Mouse (Mus musculus) stomach, postnatal 0 days (tissue): ENCODE measurements at regions not wholly inside any gene's neighbourhood (a gene's known extent, or its start where the extent isn't known, plus 50 kb on each side); places are given as distances from the start of the nearest gene placed in this dataset.

ENCODE experiments used
- ATAC-seq: fragments of 200-750 bp; cut with Nextera tagmentation; 2 replicates; pipeline ENCODE4 v1.8.0; 2017; ENCODE audit not compliant: low FRiP score, low TSS enrichment
- DNase-seq: peaks from one replicate; pipeline ENCODE4 v3.0.0-alpha.2; 2016; ENCODE audit warnings: low spot score
- H3K27ac ChIP-seq: fragments of 300-500 bp; sonication (generic); replicated peaks from 2 replicates; pipeline ENCODE4 v1.5.1; 2014; ENCODE audit warnings: mild to moderate bottlenecking, control low read depth
- H3K27me3 ChIP-seq: fragments of 300-500 bp; sonication (generic); 2 replicates; pipeline ENCODE4 v1.6.1; 2014; ENCODE audit warnings: low read length; ENCODE audit not compliant: control insufficient read depth, insufficient read depth
- H3K36me3 ChIP-seq: fragments of 300-500 bp; sonication (generic); 2 replicates; pipeline ENCODE4 v1.6.1; 2014; ENCODE audit warnings: low read length, mixed read lengths; ENCODE audit not compliant: control insufficient read depth, insufficient read depth
- H3K4me1 ChIP-seq: fragments of 300-500 bp; sonication (generic); replicated peaks from 2 replicates; pipeline ENCODE4 v1.6.1; 2014; ENCODE audit warnings: antibody characterized with exemption; ENCODE audit not compliant: control insufficient read depth, insufficient read depth
- H3K4me2 ChIP-seq: fragments of 300-500 bp; sonication (generic); replicated peaks from 2 replicates; pipeline ENCODE4 v1.6.1; 2014; ENCODE audit warnings: low read depth, mild to moderate bottlenecking, control low read depth, moderate library complexity
- H3K4me3 ChIP-seq: fragments of 300-500 bp; sonication (generic); 2 replicates; pipeline ENCODE4 v1.5.1; 2014; ENCODE audit warnings: low read depth, low read length, control low read depth
- H3K9ac ChIP-seq: fragments of 300-500 bp; sonication (generic); 2 replicates; pipeline ENCODE4 v1.6.1; 2014; ENCODE audit warnings: mild to moderate bottlenecking, low read length, control low read depth, mixed read lengths
- H3K9me3 ChIP-seq: fragments of 300-500 bp; sonication (generic); 2 replicates; pipeline ENCODE4 v1.6.1; 2016; ENCODE audit warnings: low read length; ENCODE audit not compliant: control insufficient read depth
- CTCF ChIP-seq: IDR thresholded peaks from 2 replicates; pipeline ENCODE4 v1.5.1; 2016; ENCODE audit warnings: antibody characterized with exemption, low read depth, mild to moderate bottlenecking, moderate library complexity
- EP300 ChIP-seq: optimal IDR thresholded peaks from 2 replicates; pipeline ENCODE3; 2016; ENCODE audit warnings: antibody characterized with exemption
- WGBS: fragments of 180-500 bp; shearing (Covaris S2); extraction: QIAGEN DNeasy Blood & Tissue Kit; methylation state at CpG from one replicate; pipeline ENCODE4 v1.1.7; 2014; 5-methylcytosine and 5-hydroxymethylcytosine counted together

DNA sequence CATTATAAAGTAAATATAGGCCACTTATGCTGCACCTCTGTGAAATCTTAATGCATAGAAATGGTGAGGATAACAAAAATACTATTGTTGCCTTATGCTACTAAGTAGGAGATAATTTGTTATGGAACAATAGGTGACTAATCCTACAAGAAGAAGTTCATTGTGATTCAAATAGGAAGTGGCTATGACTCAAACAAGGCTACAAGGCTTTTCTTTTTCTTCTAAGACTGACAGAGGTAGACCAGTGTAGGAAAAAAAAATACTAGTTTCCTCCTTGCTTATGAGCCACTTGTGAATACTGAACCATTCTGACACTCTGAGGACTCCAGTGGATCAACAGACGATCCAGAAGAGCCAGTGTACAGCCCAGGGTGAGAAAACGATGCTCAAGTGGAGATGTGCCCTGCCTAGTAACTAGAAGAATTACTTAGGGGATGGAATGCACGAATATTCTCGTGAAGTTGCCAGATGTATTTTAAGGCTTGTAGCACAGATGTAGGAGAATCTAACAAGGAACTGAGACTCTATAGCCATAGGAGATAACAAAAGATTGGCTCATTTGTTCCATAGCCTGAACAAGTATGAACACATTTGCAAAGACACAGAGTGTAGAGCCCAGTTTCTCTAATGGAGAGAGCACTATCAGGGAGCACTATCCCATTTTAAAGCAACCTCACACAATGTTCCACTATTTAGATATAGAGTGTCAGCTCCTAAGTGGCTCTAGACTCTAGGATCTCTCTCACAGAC, 60.3 kb downstream of the Fzd1 start:
- H3K9ac ChIP-seq: no peak overlapping the region
- ATAC-seq: no peak
- H3K4me2 ChIP-seq: no peak overlapping the region
- no peak overlapping the region for H3K4me3 ChIP-seq
- H3K4me1 ChIP-seq: no peaks in the 10 kb centered on the region
- no peaks in the 10 kb centered on the region for H3K27me3 ChIP-seq
- no peaks in the 10 kb centered on the region for H3K36me3 ChIP-seq
- no peaks in the 10 kb centered on the region for H3K9me3 ChIP-seq
- WGBS: 80% methylated on average over 4 of the region's 4 CpGs
- TF ChIP-seq CTCF (no peak), EP300 (no peak)
- no peak for DNase-seq
- H3K27ac ChIP-seq: no peak overlapping the region

DNA sequence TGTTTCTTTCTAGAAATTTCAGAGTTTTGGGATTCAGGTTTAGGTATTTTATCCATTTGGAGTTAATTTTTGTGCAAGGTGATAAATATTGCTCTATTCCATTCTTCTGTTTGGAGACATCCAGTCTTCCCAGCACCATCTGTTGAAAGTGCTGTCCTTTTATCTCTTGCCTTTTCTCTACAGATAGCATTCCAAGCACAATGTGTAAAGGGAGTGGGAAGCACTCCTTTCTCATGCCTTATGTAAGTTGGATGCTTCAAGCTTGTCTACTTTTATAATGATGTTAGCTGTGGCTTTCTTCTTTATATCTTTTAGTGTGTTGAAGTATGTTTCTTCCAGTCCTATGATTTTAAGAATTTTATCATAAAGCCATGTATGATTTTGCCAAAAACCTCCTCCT, 61.1 kb downstream of the Fzd1 start:
- H3K27ac ChIP-seq: no peak overlapping the region
- no peaks in the 10 kb centered on the region for H3K36me3 ChIP-seq
- H3K4me1 ChIP-seq: no peaks in the 10 kb centered on the region
- no peak overlapping the region for H3K4me3 ChIP-seq
- ATAC-seq: no peak
- H3K9me3 ChIP-seq: no peaks in the 10 kb centered on the region
- no peak overlapping the region for H3K4me2 ChIP-seq
- H3K9ac ChIP-seq: no peak overlapping the region
- no peak for TF ChIP-seq EP300
- TF ChIP-seq CTCF: no peak
- H3K27me3 ChIP-seq: no peaks in the 10 kb centered on the region
- no peak for DNase-seq

DNA sequence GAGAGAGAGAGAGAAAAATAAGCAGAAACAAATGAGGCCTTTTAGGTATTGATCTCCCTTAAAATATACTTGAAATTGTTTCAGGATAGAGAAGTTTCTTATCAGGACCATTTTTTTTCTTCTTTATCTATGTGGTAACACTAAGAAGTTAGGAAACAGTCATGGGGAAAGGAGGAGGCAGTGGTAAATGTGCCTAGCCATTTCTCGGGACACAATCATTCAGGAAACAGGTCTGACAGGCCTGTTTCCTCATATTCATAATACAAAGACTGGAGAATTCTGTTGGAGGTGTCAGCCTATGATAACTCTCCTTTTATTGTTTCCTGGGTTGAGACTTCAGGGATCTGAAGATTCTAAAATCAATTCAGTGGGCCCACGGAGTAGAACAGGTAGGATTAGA, 68.7 kb downstream of the Fzd1 start:
- DNase-seq: no peak

DNA sequence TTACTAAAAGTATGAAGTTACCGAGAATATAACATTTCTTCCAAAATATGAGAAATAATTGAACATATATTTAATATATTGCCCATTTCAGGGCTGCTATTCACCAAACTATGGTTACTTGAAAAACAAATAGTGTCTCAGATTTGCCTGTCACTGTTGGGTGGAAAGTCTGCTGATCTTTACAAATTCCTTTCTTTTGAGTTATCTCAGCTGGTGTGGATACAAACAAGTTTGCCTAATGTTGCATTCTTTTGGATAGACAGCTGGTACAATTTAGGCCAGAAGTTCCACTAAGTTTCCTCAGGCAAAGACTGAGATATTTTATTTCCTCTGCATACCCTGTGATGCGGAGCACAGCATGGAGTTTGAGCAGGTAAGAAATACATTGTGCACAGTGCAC, 82.5 kb downstream of the Fzd1 start:
- H3K36me3 ChIP-seq: no peaks in the 10 kb centered on the region
- DNase-seq (no peak), ATAC-seq (no peak)
- 71% methylated on average over 2 of the region's 2 CpGs for WGBS
- H3K4me1 ChIP-seq: no peaks in the 10 kb centered on the region
- H3K27ac ChIP-seq: no peak overlapping the region
- H3K9me3 ChIP-seq: no peaks in the 10 kb centered on the region
- H3K4me3 ChIP-seq: no peak overlapping the region
- H3K4me2 ChIP-seq: no peak overlapping the region
- H3K27me3 ChIP-seq: no peaks in the 10 kb centered on the region
- no peak overlapping the region for H3K9ac ChIP-seq
- no peak for TF ChIP-seq CTCF
- no peak for TF ChIP-seq EP300

More for the DNA sequence above, 68.7 kb downstream of the Fzd1 start:
- Histone ChIP-seq H3K36me3 (no peaks in the 10 kb centered on the region), H3K27me3 (no peaks in the 10 kb centered on the region), H3K4me2 (no peak overlapping the region), H3K9ac (no peak overlapping the region), H3K9me3 (no peaks in the 10 kb centered on the region), H3K4me3 (no peak overlapping the region), H3K27ac (no peak overlapping the region), H3K4me1 (no peaks in the 10 kb centered on the region)
- TF ChIP-seq CTCF (no peak), EP300 (no peak)
- 43% methylated on average over 2 of the region's 2 CpGs for WGBS
- no peak for ATAC-seq

DNA sequence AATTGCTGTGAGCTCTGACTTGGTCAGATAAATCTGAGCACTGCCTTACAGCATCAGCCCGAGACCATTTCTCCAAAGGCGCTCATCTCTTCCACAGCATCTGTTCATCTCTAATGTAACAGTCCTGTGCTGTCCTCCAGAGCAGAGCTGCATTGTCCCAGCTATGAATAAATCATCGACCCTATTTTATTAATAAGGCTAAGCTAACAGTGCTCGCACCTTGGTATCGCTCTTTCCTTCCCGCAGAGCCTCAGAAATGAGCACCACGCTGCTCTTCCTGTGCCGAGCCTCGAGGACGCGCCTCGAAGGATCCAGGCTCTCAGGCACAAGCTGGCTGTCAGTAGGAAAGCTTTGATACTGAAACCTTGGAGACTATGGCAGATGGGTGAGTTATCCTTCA, 91.5 kb downstream of the Fzd1 start:
- DNase-seq: no peak
- no peaks in the 10 kb centered on the region for H3K36me3 ChIP-seq
- no peak overlapping the region for H3K4me3 ChIP-seq
- H3K4me2 ChIP-seq: no peak overlapping the region
- H3K27ac ChIP-seq: no peak overlapping the region
- WGBS: 85% methylated on average over 12 of the region's 12 CpGs
- H3K27me3 ChIP-seq: no peaks in the 10 kb centered on the region
- no peak for TF ChIP-seq CTCF
- TF ChIP-seq EP300: no peak
- H3K9me3 ChIP-seq: no peaks in the 10 kb centered on the region
- ATAC-seq: no peak
- H3K4me1 ChIP-seq: no peaks in the 10 kb centered on the region
- no peak overlapping the region for H3K9ac ChIP-seq

DNA sequence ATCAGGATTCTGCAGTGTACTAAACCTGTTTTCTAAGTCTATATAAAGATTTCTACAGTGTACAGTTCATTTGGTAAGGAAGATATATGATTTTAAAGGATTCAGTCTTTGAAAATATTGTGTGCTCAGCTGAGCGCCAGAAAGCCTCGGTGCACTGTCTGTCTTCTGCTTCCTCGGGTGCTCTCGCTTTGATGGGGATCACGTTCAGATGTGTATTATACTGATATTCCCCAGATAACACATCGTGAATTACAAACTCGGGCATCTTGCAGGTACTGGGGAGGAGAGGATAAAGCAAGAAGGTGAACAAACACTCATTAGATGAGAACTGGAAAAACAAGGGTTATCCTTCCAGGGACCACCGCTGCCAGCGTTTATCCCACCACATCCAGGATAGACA, 91.9 kb downstream of the Fzd1 start:
- Histone ChIP-seq H3K4me2 (no peak overlapping the region), H3K9ac (no peak overlapping the region), H3K9me3 (no peaks in the 10 kb centered on the region), H3K36me3 (no peaks in the 10 kb centered on the region), H3K4me3 (no peak overlapping the region), H3K4me1 (no peaks in the 10 kb centered on the region), H3K27me3 (no peaks in the 10 kb centered on the region), H3K27ac (no peak overlapping the region)
- TF ChIP-seq EP300 (no peak), CTCF (no peak)
- no peak for DNase-seq
- 69% methylated on average over 9 of the region's 9 CpGs for WGBS
- ATAC-seq: no peak
